Mouse (Mus musculus): Measurements from ENCODE around the gene Uso1.

DNA sequence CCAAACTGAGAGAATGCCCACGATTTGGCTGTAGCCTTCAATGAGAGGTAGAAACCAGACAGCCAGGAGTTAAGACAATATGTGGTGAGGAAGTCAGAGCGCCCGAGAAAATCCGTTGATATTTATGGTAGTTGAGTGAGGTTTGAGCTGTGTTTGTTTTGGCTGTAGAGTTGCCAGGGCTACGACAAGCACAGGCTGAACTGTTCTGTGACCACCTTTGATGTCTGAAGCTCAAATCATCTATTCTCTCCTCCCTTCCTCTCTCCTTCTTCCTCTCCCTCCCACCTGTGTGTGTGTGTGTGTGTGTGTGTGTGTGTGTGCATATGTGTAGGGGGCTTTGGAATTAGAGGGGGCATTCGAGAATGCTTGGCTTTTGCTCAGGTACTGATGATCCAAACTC, 34.7 kb upstream of the Uso1 start:
- no peak for TF ChIP-seq POLR2A (IDR thresholded peaks at IDR 0.05; ENCODE audit: control insufficient read depth, low read depth, low read length)
- no peak for TF ChIP-seq CTCF (IDR thresholded peaks at IDR 0.05; ENCODE audit: control insufficient read depth, insufficient read depth, insufficient replicate concordance, low read depth, low read length)
